Mouse (Mus musculus) small intestine, adult 2 months (tissue): ENCODE results near the gene Vstm2l.

Experiments used
- CTCF ChIP-seq: fragments of 200-500 bp; IDR thresholded peaks from 2 replicates; pipeline ENCODE4 v1.5.1; 2012; ENCODE audit warnings: low read depth, mild to moderate bottlenecking, control low read depth, inconsistent platforms, low read length, moderate library complexity, mixed read lengths; ENCODE audit not compliant: insufficient replicate concordance, insufficient read length; ENCODE audit errors: extremely low read depth
- POLR2A ChIP-seq: fragments of 200-500 bp; IDR thresholded peaks from 2 replicates; pipeline ENCODE4 v1.6.1; 2012; ENCODE audit warnings: low read depth, mild to moderate bottlenecking, control low read depth, inconsistent platforms, low read length, moderate library complexity

GRCm38 (mm10) chr2:157953978-157954377 is 39.5 kb downstream of the Vstm2l start:
- TF ChIP-seq CTCF (no peak), POLR2A (no peak)
